Mouse (Mus musculus) cerebellum, adult 2 months (tissue): ENCODE measurements at regions not wholly inside any gene's neighbourhood (a gene's known extent, or its start where the extent isn't known, plus 50 kb on each side); places are given as distances from the start of the nearest gene placed in this dataset.

Experiments used
- CTCF ChIP-seq: fragments of 200-500 bp; IDR thresholded peaks from 2 replicates; pipeline ENCODE4 v1.5.1; 2011; ENCODE audit warnings: low read depth, mild to moderate bottlenecking, control low read depth, low read length, moderate library complexity, borderline replicate concordance; ENCODE audit not compliant: insufficient read depth
- POLR2A ChIP-seq: fragments of 200-500 bp; IDR thresholded peaks from 2 replicates; pipeline ENCODE4 v1.6.1; 2011; ENCODE audit warnings: low read length, control low read depth, borderline replicate concordance; ENCODE audit not compliant: insufficient read depth

DNA sequence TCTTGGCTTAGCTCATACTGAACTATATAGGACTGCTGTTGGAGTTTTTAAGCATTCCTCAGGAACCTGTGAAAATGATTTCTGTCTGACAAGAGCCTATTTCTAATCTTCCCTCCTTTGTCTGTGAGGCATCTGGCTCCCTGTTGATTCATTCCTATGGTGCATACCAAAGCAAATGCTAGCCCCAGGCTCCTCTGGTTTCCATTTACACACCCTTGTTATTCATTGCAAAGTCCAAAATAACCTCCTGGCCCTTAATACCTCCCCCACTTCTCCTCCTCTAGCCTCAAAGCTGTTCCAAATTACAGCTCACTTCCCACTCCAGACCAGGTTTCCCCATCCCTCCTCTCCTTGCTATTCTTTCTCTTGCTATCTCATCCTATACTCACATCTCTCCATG lies 480.1 kb downstream of the Mettl4 start:
- TF ChIP-seq CTCF (no peak), POLR2A (no peak)
